Mouse (Mus musculus): Measurements from ENCODE around the gene Foxn2. TPM values are rescaled to one million over a fixed set of nuclear protein-coding genes. Genes with fewer than 3 reads are reported as not detected.

Gene Foxn2
- polyA plus RNA-seq, 1 experiment from 2014 or later: 13.6 TPM

DNA sequence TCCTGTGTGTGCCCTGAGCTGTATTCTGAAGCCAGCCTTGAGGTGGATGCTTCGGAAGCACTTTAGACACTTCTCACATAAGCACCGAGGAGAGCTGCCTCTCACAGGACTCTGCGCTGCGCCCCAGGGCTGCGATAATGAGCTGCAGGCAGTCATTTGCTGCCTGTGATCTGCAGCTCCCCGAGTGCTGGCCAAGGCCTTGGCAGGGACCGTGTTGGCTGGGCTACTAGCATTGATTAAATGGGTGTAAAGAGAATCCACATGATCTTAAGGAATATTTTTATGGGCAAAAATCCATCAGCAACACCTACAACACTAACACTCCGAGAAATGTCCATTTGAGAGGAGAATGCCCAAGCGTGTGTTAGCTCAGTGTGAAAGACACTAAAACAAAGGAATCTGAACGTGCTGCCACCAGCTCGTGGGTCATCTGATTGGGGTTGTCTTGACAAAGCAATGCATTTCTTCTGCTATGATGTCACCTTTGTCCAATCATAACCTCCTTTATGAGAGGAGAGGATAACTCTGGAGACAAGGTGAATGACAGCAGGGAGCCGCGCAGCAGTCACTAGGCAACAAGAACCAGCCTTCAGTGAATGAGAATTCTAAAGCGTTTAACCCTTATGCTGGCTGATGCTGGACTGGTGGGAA lies 53.7 kb downstream of the Foxn2 start:
- no peak for DNase-seq (ENCODE audit: low spot score)
- peaks cover 11% of the 10 kb centered on the region; the same call in 1 of the 2 replicates for H3K36me3 ChIP-seq (ENCODE audit: insufficient read depth, low read length)
- 37% methylated on average over 14 of the region's 14 CpGs for WGBS
- no peak overlapping the region for H3K4me2 ChIP-seq (replicated peaks; ENCODE audit: low read depth, low read length)
- no peaks in the 10 kb centered on the region for H3K4me1 ChIP-seq (ENCODE audit: insufficient read depth, low read depth, low read length)
- H3K4me3 ChIP-seq (ENCODE audit: low read depth, low read length): no peak overlapping the region
- H3K27me3 ChIP-seq (replicated peaks; ENCODE audit: insufficient read depth, low read length): no peaks in the 10 kb centered on the region
- H3K9ac ChIP-seq (replicated peaks; ENCODE audit: low read depth): no peak overlapping the region
- peak; percentile 44; the same call in 1 of the 2 replicates for ATAC-seq
- no peak overlapping the region for H3K27ac ChIP-seq (ENCODE audit: low read length)
- TF ChIP-seq EP300 (IDR thresholded peaks at IDR 0.05) (no peak), CTCF (IDR thresholded peaks at IDR 0.05) (no peak)
- H3K9me3 ChIP-seq (ENCODE audit: low read length): no peaks in the 10 kb centered on the region

DNA sequence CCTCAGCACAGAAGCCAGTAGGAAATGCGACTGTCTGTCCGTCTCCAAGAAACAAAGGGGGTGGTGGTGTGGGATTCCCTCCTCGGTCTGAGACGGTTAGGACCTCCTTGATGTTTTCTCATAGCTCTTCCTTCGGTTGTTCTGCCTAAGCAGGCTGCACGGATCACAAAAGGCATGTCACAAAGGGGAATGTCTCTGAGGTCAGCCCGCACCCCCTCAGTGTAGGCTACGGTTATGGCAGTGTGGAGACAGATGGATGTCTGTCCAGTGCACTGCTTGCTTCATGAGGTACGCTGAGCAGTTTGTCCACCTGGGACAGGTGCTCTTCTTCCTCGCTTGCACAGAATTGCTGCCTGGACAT lies 54.2 kb downstream of the Foxn2 start:
- ATAC-seq (no peak), DNase-seq (ENCODE audit: low spot score) (no peak)
- H3K9ac ChIP-seq (replicated peaks; ENCODE audit: low read depth): no peak overlapping the region
- TF ChIP-seq CTCF (IDR thresholded peaks at IDR 0.05) (no peak), EP300 (IDR thresholded peaks at IDR 0.05) (no peak)
- H3K36me3 ChIP-seq (ENCODE audit: insufficient read depth, low read length): peaks cover 11% of the 10 kb centered on the region; the same call in 1 of the 2 replicates
- H3K27me3 ChIP-seq (replicated peaks; ENCODE audit: insufficient read depth, low read length): no peaks in the 10 kb centered on the region
- H3K4me2 ChIP-seq (replicated peaks; ENCODE audit: low read depth, low read length): no peak overlapping the region
- no peaks in the 10 kb centered on the region for H3K4me1 ChIP-seq (ENCODE audit: insufficient read depth, low read depth, low read length)
- no peaks in the 10 kb centered on the region for H3K9me3 ChIP-seq (ENCODE audit: low read length)
- no peak overlapping the region for H3K27ac ChIP-seq (ENCODE audit: low read length)
- WGBS: 67% methylated on average over 10 of the region's 10 CpGs
- no peak overlapping the region for H3K4me3 ChIP-seq (ENCODE audit: low read depth, low read length)

DNA sequence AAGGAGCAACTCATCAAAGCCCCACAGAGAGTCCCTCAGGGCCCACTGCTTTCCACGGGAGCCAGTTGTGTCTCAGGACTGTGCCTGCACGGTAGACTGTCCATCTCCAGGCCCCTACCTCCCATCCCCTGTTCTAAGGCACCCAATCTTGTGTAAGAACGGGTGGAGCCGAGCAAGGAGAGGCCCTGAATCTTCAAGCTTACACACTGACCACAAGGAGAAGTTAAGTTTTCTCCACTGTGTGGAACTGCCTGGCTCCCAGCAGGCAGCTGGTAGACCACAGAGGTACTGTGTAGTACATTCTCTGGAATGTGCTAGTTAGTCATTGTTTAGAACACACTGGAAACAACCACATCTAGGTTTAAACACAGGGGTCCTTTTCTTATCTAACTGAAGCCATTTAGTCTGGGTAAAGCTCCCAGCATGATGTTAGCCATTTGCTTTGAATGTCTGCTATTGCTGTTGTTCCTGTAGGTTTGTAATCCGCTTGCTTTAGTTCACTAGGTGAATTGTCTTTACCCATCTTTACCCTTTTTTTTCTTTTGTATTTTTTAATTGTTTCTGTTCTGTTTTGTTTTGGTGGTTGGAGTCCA lies 57.7 kb downstream of the Foxn2 start:
- no peaks in the 10 kb centered on the region for H3K36me3 ChIP-seq (ENCODE audit: insufficient read depth, low read length)
- no peak for DNase-seq (ENCODE audit: low spot score)
- no peaks in the 10 kb centered on the region for H3K4me1 ChIP-seq (ENCODE audit: insufficient read depth, low read depth, low read length)
- ATAC-seq: 0 out of 2 replicates have a peak, but pooled peaks have one; percentile 30
- no peak overlapping the region for H3K9ac ChIP-seq (replicated peaks; ENCODE audit: low read depth)
- H3K9me3 ChIP-seq (ENCODE audit: low read length): no peaks in the 10 kb centered on the region
- H3K27me3 ChIP-seq (replicated peaks; ENCODE audit: insufficient read depth, low read length): no peaks in the 10 kb centered on the region
- H3K27ac ChIP-seq (ENCODE audit: low read length): no peak overlapping the region
- TF ChIP-seq CTCF (IDR thresholded peaks at IDR 0.05): no peak
- TF ChIP-seq EP300 (IDR thresholded peaks at IDR 0.05): no peak
- 90% methylated on average over 5 of the region's 5 CpGs for WGBS
- H3K4me2 ChIP-seq (replicated peaks; ENCODE audit: low read depth, low read length): no peak overlapping the region
- H3K4me3 ChIP-seq (ENCODE audit: low read depth, low read length): no peak overlapping the region

GRCm38 (mm10) chr17:88504056-88504455 lies 63.5 kb downstream of the Foxn2 start:
- DNase-seq (ENCODE audit: low spot score) (no peak), ATAC-seq (no peak)
- Histone ChIP-seq H3K4me2 (replicated peaks; ENCODE audit: low read depth, low read length) (no peak overlapping the region), H3K9ac (replicated peaks; ENCODE audit: low read depth) (no peak overlapping the region), H3K27me3 (replicated peaks; ENCODE audit: insufficient read depth, low read length) (no peaks in the 10 kb centered on the region), H3K27ac (ENCODE audit: low read length) (no peak overlapping the region), H3K9me3 (ENCODE audit: low read length) (no peaks in the 10 kb centered on the region), H3K36me3 (ENCODE audit: insufficient read depth, low read length) (no peaks in the 10 kb centered on the region), H3K4me3 (ENCODE audit: low read depth, low read length) (no peak overlapping the region), H3K4me1 (ENCODE audit: insufficient read depth, low read depth, low read length) (no peaks in the 10 kb centered on the region; the same call in 1 of the 2 replicates)
- TF ChIP-seq EP300 (IDR thresholded peaks at IDR 0.05) (no peak), CTCF (IDR thresholded peaks at IDR 0.05) (no peak)
- WGBS: 70% methylated on average over 13 of the region's 13 CpGs

DNA sequence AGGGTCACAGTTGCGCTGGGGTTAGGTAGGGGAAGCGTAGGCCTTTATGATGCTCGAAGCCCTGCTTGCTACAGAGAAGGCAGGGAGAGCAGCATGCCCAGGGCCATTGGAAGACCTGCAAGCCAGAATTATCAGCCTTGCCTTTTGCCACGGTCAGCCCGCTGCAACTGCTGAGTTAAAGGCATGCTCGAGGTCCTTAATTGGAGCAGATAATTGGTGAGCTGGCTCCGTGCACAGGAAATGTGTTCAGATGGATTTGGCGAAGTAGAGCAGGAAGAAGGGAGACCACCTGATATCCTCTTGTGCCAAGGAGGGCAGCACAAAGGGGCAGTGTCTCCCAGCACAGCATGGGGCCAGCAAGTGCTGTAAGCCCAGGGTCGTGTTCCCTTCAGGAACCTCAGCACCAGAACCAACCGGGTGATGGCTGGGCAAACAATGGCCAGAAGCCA lies 64.8 kb downstream of the Foxn2 start:
- ATAC-seq (no peak), DNase-seq (ENCODE audit: low spot score) (peak; percentile 11)
- no peak overlapping the region for H3K4me2 ChIP-seq (replicated peaks; ENCODE audit: low read depth, low read length)
- H3K9ac ChIP-seq (replicated peaks; ENCODE audit: low read depth): no peak overlapping the region
- H3K27ac ChIP-seq (ENCODE audit: low read length): no peak overlapping the region
- no peaks in the 10 kb centered on the region for H3K27me3 ChIP-seq (replicated peaks; ENCODE audit: insufficient read depth, low read length)
- H3K4me1 ChIP-seq (ENCODE audit: insufficient read depth, low read depth, low read length): no peaks in the 10 kb centered on the region; the same call in 1 of the 2 replicates
- 30% methylated on average over 10 of the region's 10 CpGs for WGBS
- no peaks in the 10 kb centered on the region for H3K9me3 ChIP-seq (ENCODE audit: low read length)
- TF ChIP-seq EP300 (IDR thresholded peaks at IDR 0.05) (no peak), CTCF (IDR thresholded peaks at IDR 0.05) (no peak)
- no peaks in the 10 kb centered on the region for H3K36me3 ChIP-seq (ENCODE audit: insufficient read depth, low read length)
- H3K4me3 ChIP-seq (ENCODE audit: low read depth, low read length): no peak overlapping the region

- Histone ChIP-seq H3K27me3 (replicated peaks; ENCODE audit: insufficient read depth, low read length) (no peaks in the 10 kb centered on the region), H3K27ac (ENCODE audit: low read length) (no peak overlapping the region), H3K9ac (replicated peaks; ENCODE audit: low read depth) (no peak overlapping the region), H3K9me3 (ENCODE audit: low read length) (no peaks in the 10 kb centered on the region), H3K4me2 (replicated peaks; ENCODE audit: low read depth, low read length) (no peak overlapping the region), H3K36me3 (ENCODE audit: insufficient read depth, low read length) (no peaks in the 10 kb centered on the region), H3K4me1 (ENCODE audit: insufficient read depth, low read depth, low read length) (no peaks in the 10 kb centered on the region; the same call in 1 of the 2 replicates), H3K4me3 (ENCODE audit: low read depth, low read length) (no peak overlapping the region)
- WGBS: 86% methylated on average over 15 of the region's 15 CpGs
- DNase-seq (ENCODE audit: low spot score): no peak
- no peak for ATAC-seq
- TF ChIP-seq EP300 (IDR thresholded peaks at IDR 0.05) (no peak), CTCF (IDR thresholded peaks at IDR 0.05) (no peak)
Observed at GRCm38 (mm10) chr17:88505941-88506340, 65.4 kb downstream of the Foxn2 start.
